Comparison of ENCODE assay signal across 7 mouse cellular contexts in genomic region chr13:112160173-112160641, GRCm38 (mm10).
DNase-seq lines count a peak whose midpoint lies in the region; ATAC-seq and TF ChIP-seq lines count a peak whose summit lies in the region.

No protein-coding gene starts in this region.

- H3K4me3 ChIP-seq in forebrain, postnatal 0 days (ENCODE audit: low read depth, low read length): no peak overlapping the region
- no peak overlapping the region for H3K4me3 ChIP-seq in heart, embryonic 16.5 days (ENCODE audit: low read length)
- no peak overlapping the region for H3K4me3 ChIP-seq in olfactory bulb, adult 2 months (ENCODE audit: insufficient read depth, low read depth, low read length)

- TF ChIP-seq CTCF in forebrain, postnatal 0 days (IDR thresholded peaks at IDR 0.05; ENCODE audit: low read depth): no peak
- no peak for TF ChIP-seq CTCF in olfactory bulb, adult 2 months (IDR thresholded peaks at IDR 0.05; ENCODE audit: insufficient read depth, low read depth, low read length)

- H3K9ac ChIP-seq in forebrain, postnatal 0 days: no peak overlapping the region
- H3K9ac ChIP-seq in heart, embryonic 16.5 days (ENCODE audit: low read length): no peak overlapping the region

- peak; percentile 55 for DNase-seq in layer of hippocampus, postnatal 10 days (ENCODE audit: low spot score in 2 of 2)
- no peak for DNase-seq in layer of hippocampus, adult 8-10 months (ENCODE audit: low spot score in 2 of 2)
- peak; percentile 45 for DNase-seq in forebrain, postnatal 0 days
- DNase-seq in c-Kit-positive CD71-positive TER-119-positive erythroid progenitor cells, embryonic 14.5 days (ENCODE audit: low spot score): no peak
- no peak for DNase-seq in right cerebral cortex, postnatal 36 days (ENCODE audit: low spot score in 2 of 2)

- no peak overlapping the region for H3K4me2 ChIP-seq in forebrain, postnatal 0 days (ENCODE audit: low read depth)
- H3K4me2 ChIP-seq in heart, embryonic 16.5 days (ENCODE audit: low read depth, low read length): no peak overlapping the region

- TF ChIP-seq POLR2A in olfactory bulb, adult 2 months (IDR thresholded peaks at IDR 0.05; ENCODE audit: insufficient read depth, low read depth, low read length): no peak

- H3K27ac ChIP-seq in forebrain, postnatal 0 days (ENCODE audit: low read depth, low read length): 0 out of 2 replicates have a peak overlapping the region, but pooled peaks have one; percentile 35
- peak overlapping the region; percentile 77 for H3K27ac ChIP-seq in heart, embryonic 16.5 days (ENCODE audit: low read length)
- H3K27ac ChIP-seq in olfactory bulb, adult 2 months (ENCODE audit: insufficient read depth, low read depth, low read length): peak overlapping the region; percentile 34; the same call in 1 of the 2 replicates

- no peaks in the 10 kb centered on the region; the same call in 1 of the 2 replicates for H3K27me3 ChIP-seq in forebrain, postnatal 0 days (ENCODE audit: insufficient read depth, low read length)
- H3K27me3 ChIP-seq in heart, embryonic 16.5 days (ENCODE audit: control insufficient read depth, insufficient read depth, low read length): no peaks in the 10 kb centered on the region

- no peaks in the 10 kb centered on the region for H3K9me3 ChIP-seq in forebrain, postnatal 0 days (ENCODE audit: low read length)
- peaks cover 3% of the 10 kb centered on the region; the same call in 1 of the 2 replicates for H3K9me3 ChIP-seq in heart, embryonic 16.5 days (replicated peaks; ENCODE audit: control insufficient read depth, low read length)

- peaks cover 2% of the 10 kb centered on the region; the same call in 1 of the 2 replicates for H3K4me1 ChIP-seq in forebrain, postnatal 0 days (ENCODE audit: insufficient read depth)
- H3K4me1 ChIP-seq in heart, embryonic 16.5 days (ENCODE audit: control insufficient read depth, insufficient read depth, low read length): peaks cover 16% of the 10 kb centered on the region
- no peaks in the 10 kb centered on the region for H3K4me1 ChIP-seq in olfactory bulb, adult 2 months (ENCODE audit: control insufficient read depth, insufficient read depth, low read length)

- WGBS in forebrain, postnatal 0 days: 36% methylated on average over 2 of the region's 2 CpGs
- WGBS in heart, embryonic 16.5 days: 47% methylated on average over 2 of the region's 2 CpGs
- WGBS in olfactory bulb, adult 2 months: 51% methylated on average over 2 of the region's 2 CpGs

- peak; percentile 89 for ATAC-seq in forebrain, postnatal 0 days
- peak; percentile 75 for ATAC-seq in heart, embryonic 16.5 days (replicated peaks; ENCODE audit: extremely low read depth, insufficient read depth, low FRiP score)

- no peaks in the 10 kb centered on the region for H3K36me3 ChIP-seq in forebrain, postnatal 0 days (ENCODE audit: insufficient read depth)
- H3K36me3 ChIP-seq in heart, embryonic 16.5 days (ENCODE audit: control insufficient read depth, insufficient read depth): peaks cover 2% of the 10 kb centered on the region; the same call in 1 of the 2 replicates

Comparison
In these comparisons a context has a peak if more than half of its experiments do, and no peak if none do; other contexts are left out.
1. DNase-seq: peak in layer of hippocampus, postnatal 10 days (2 of 2) and forebrain, postnatal 0 days (single experiment); none in layer of hippocampus, adult 8-10 months (0 of 2), c-Kit-positive CD71-positive TER-119-positive erythroid progenitor cells, embryonic 14.5 days (single experiment) and right cerebral cortex, postnatal 36 days (0 of 2).
2. Peak in every context shown above with its lines, with median percentiles within 50 percentile points of each other: H3K27ac ChIP-seq.